Mouse (Mus musculus): ENCODE data around the gene Ikzf2.

- no peak for TF ChIP-seq POLR2A (IDR thresholded peaks at IDR 0.05; ENCODE audit: low read depth, low read length)
- no peak for TF ChIP-seq CTCF (IDR thresholded peaks at IDR 0.05; ENCODE audit: extremely low read depth, insufficient read length, insufficient replicate concordance, low read depth, low read length)
Measured at GRCm38 (mm10) chr1:69684280-69685040, 2.6 kb downstream of the Ikzf2 start.

Data from small intestine, adult 2 months (tissue).